Mouse (Mus musculus) MEL (cell line): ENCODE results near the gene Nectin2. TPM values are rescaled to one million over a fixed set of nuclear protein-coding genes. Genes with fewer than 3 reads are reported as not detected.

ENCODE experiments used
- DNase-seq: peaks from one replicate; pipeline ENCODE4 v3.0.0; 2011; ENCODE audit warnings: low read depth, low spot score
- H3K27ac ChIP-seq: 2 replicates; pipeline ENCODE4 v1.5.1; 2012; ENCODE audit warnings: low read depth, mild to moderate bottlenecking, control low read depth, low read length, moderate library complexity; ENCODE audit not compliant: control insufficient read depth
- H3K27me3 ChIP-seq, 2 experiments: fragments of 150-350 bp in 1 of 2; sonication (generic) in 1 of 2; 2 replicates each; pipeline ENCODE4 v1.6.1; 2012; ENCODE audit warnings: low read length in 2 of 2, mild to moderate bottlenecking in 2 of 2, improper control_type of control experiment in 1 of 2, moderate library complexity in 1 of 2; ENCODE audit not compliant: insufficient read depth in 2 of 2, control insufficient read depth in 1 of 2
- H3K36me3 ChIP-seq, 2 experiments: 2 replicates each; pipeline ENCODE4 v1.6.1; 2012 to 2014; ENCODE audit warnings: low read length in 2 of 2, improper control_type of control experiment in 1 of 2, inconsistent platforms in 1 of 2, mild to moderate bottlenecking in 1 of 2; ENCODE audit not compliant: insufficient read depth in 2 of 2, control insufficient read depth in 1 of 2
- H3K4me1 ChIP-seq, 2 experiments: fragments of 150-350 bp in 1 of 2; sonication (generic) in 1 of 2; 2 replicates each; pipeline ENCODE4 v1.6.1; 2012; ENCODE audit warnings: low read length in 2 of 2, improper control_type of control experiment in 1 of 2, mild to moderate bottlenecking in 1 of 2; ENCODE audit not compliant: insufficient read depth in 2 of 2, control insufficient read depth in 1 of 2
- H3K4me3 ChIP-seq, 2 experiments: fragments of 150-350 bp in 1 of 2; sonication (generic) in 1 of 2; 2 replicates each; pipeline ENCODE4 v1.5.1; 2012; ENCODE audit warnings: low read depth in 2 of 2, low read length in 2 of 2, mild to moderate bottlenecking in 2 of 2, moderate library complexity in 2 of 2, control low read depth in 1 of 2, improper control_type of control experiment in 1 of 2; ENCODE audit not compliant: control insufficient read depth in 1 of 2, insufficient read depth in 1 of 2
- H3K79me2 ChIP-seq: 2 replicates; pipeline ENCODE4 v1.6.1; 2012; ENCODE audit warnings: mild to moderate bottlenecking, low read length, moderate library complexity; ENCODE audit not compliant: control insufficient read depth, poor library complexity, insufficient read depth
- H3K9ac ChIP-seq: 2 replicates; pipeline ENCODE4 v1.6.1; 2012; ENCODE audit warnings: low read depth, mild to moderate bottlenecking, control low read depth, low read length, moderate library complexity; ENCODE audit not compliant: control insufficient read depth, poor library complexity, severe bottlenecking
- H3K9me3 ChIP-seq: fragments of 150-350 bp; sonication (generic); replicated peaks from 2 replicates; pipeline ENCODE4 v1.6.1; 2012; ENCODE audit warnings: mild to moderate bottlenecking, low read length, improper control_type of control experiment, moderate library complexity; ENCODE audit not compliant: insufficient read depth
- BHLHE40 ChIP-seq: IDR thresholded peaks from 2 replicates; pipeline ENCODE4 v1.6.1; 2012; ENCODE audit warnings: low read depth, mild to moderate bottlenecking, inconsistent platforms, low read length, improper control_type of control experiment, borderline replicate concordance
- CHD1 ChIP-seq: IDR thresholded peaks from 2 replicates; pipeline ENCODE4 v1.6.1; 2012; ENCODE audit warnings: low read depth, mild to moderate bottlenecking, inconsistent platforms, low read length, improper control_type of control experiment
- CTCF ChIP-seq, 3 experiments: IDR thresholded peaks in 2 of 3; conservative IDR thresholded peaks in 1 of 3; 2 replicates each; pipeline ENCODE4 v1.5.1; 2011 to 2012; ENCODE audit warnings: low read length in 3 of 3, low read depth in 2 of 3, mild to moderate bottlenecking in 2 of 3, improper control_type of control experiment in 1 of 3, inconsistent platforms in 1 of 3, mixed read lengths in 1 of 3, moderate library complexity in 1 of 3; ENCODE audit not compliant: control insufficient read depth in 1 of 3, insufficient read depth in 1 of 3, poor library complexity in 1 of 3, severe bottlenecking in 1 of 3
- ELF1 ChIP-seq: IDR thresholded peaks from 2 replicates; pipeline ENCODE4 v1.6.1; 2014; ENCODE audit warnings: low read depth, mild to moderate bottlenecking, inconsistent platforms, low read length, improper control_type of control experiment, moderate library complexity
- EP300 ChIP-seq, 2 experiments: IDR thresholded peaks; 2 replicates each; pipeline ENCODE4 v1.6.1; 2011; ENCODE audit warnings: improper control_type of control experiment in 2 of 2, low read length in 2 of 2, low read depth in 1 of 2, mild to moderate bottlenecking in 1 of 2
- GATA1 ChIP-seq: IDR thresholded peaks from 2 replicates; pipeline ENCODE4 v1.6.1; 2011; ENCODE audit warnings: low read depth, low read length, improper control_type of control experiment
- JUND ChIP-seq: IDR thresholded peaks from 2 replicates; pipeline ENCODE4 v1.6.1; 2011; ENCODE audit warnings: low read depth, mild to moderate bottlenecking, improper control_type of control experiment, low read length
- MAFK ChIP-seq: IDR thresholded peaks from 2 replicates; pipeline ENCODE4 v1.6.1; 2011; ENCODE audit warnings: low read depth, mild to moderate bottlenecking, low read length, improper control_type of control experiment, borderline replicate concordance
- MAX ChIP-seq: IDR thresholded peaks from 2 replicates; pipeline ENCODE4 v1.6.1; 2011; ENCODE audit warnings: low read length, improper control_type of control experiment
- MAZ ChIP-seq: IDR thresholded peaks from 2 replicates; pipeline ENCODE4 v1.6.1; 2012; ENCODE audit warnings: low read depth, mild to moderate bottlenecking, inconsistent platforms, low read length, improper control_type of control experiment
- MYC ChIP-seq: IDR thresholded peaks from 2 replicates; pipeline ENCODE4 v1.6.1; 2011; ENCODE audit warnings: low read depth, mild to moderate bottlenecking, low read length, improper control_type of control experiment, moderate library complexity
- NELFE ChIP-seq: IDR thresholded peaks from 2 replicates; pipeline ENCODE4 v1.6.1; 2011; ENCODE audit warnings: low read depth, low read length, improper control_type of control experiment
- POLR2AphosphoS5 ChIP-seq: IDR thresholded peaks from 2 replicates; pipeline ENCODE4 v1.6.1; 2012; ENCODE audit warnings: low read depth, borderline replicate concordance, mild to moderate bottlenecking, inconsistent platforms, low read length, moderate library complexity, mixed read lengths
- RAD21 ChIP-seq: IDR thresholded peaks from 2 replicates; pipeline ENCODE4 v1.6.1; 2011; ENCODE audit warnings: mild to moderate bottlenecking, low read depth, low read length, improper control_type of control experiment
- RCOR1 ChIP-seq: IDR thresholded peaks from 2 replicates; pipeline ENCODE4 v1.6.1; 2012; ENCODE audit warnings: low read depth, mild to moderate bottlenecking, inconsistent platforms, low read length, improper control_type of control experiment
- SMC3 ChIP-seq: IDR thresholded peaks from 2 replicates; pipeline ENCODE4 v1.6.1; 2011; ENCODE audit warnings: low read depth, low read length, improper control_type of control experiment
- UBTF ChIP-seq: IDR thresholded peaks from 2 replicates; pipeline ENCODE4 v1.6.1; 2012; ENCODE audit warnings: low read depth, mild to moderate bottlenecking, inconsistent platforms, low read length, improper control_type of control experiment, moderate library complexity, borderline replicate concordance; ENCODE audit not compliant: insufficient read depth
- ZC3H11A ChIP-seq: IDR thresholded peaks from 2 replicates; pipeline ENCODE4 v1.6.1; 2012; ENCODE audit warnings: low read depth, mild to moderate bottlenecking, inconsistent platforms, low read length, improper control_type of control experiment
- ZKSCAN1 ChIP-seq: IDR thresholded peaks from 2 replicates; pipeline ENCODE4 v1.6.1; 2012; ENCODE audit warnings: low read depth, mild to moderate bottlenecking, inconsistent platforms, low read length, improper control_type of control experiment, moderate library complexity
- ZMIZ1 ChIP-seq: IDR thresholded peaks from 2 replicates; pipeline ENCODE4 v1.6.1; 2012; ENCODE audit warnings: low read depth, mild to moderate bottlenecking, inconsistent platforms, low read length, improper control_type of control experiment, moderate library complexity
- ZNF384 ChIP-seq: IDR thresholded peaks from 2 replicates; pipeline ENCODE4 v1.6.1; 2012; ENCODE audit warnings: low read depth, mild to moderate bottlenecking, inconsistent platforms, low read length, improper control_type of control experiment
- polyA plus RNA-seq, 2 experiments: library from polyadenylated mRNA; stranded (reverse) in 1 of 2; unstranded in 1 of 2; fragments of >175 nt in 1 of 2; fragments of >200 nt in 1 of 2; gene quantifications; 2 replicates each; pipeline versions ENCODE4 v1.2.1 to v1.2.4; 2012; ENCODE audit warnings: low replicate concordance in 2 of 2, low read depth in 1 of 2; ENCODE audit not compliant: insufficient read length in 2 of 2, insufficient read depth in 1 of 2, missing spikeins in 1 of 2
- total RNA-seq: library from RNA; depleted of rRNA; stranded (reverse); fragments of 300-350 nt; gene quantifications from 2 replicates; pipeline ENCODE4 v1.2.3, GENCODE M21; 2012

The Nectin2 gene
- total and polyA plus RNA-seq, 3 experiments: 6.9 to 25.6 TPM; not detected in 1

DNA sequence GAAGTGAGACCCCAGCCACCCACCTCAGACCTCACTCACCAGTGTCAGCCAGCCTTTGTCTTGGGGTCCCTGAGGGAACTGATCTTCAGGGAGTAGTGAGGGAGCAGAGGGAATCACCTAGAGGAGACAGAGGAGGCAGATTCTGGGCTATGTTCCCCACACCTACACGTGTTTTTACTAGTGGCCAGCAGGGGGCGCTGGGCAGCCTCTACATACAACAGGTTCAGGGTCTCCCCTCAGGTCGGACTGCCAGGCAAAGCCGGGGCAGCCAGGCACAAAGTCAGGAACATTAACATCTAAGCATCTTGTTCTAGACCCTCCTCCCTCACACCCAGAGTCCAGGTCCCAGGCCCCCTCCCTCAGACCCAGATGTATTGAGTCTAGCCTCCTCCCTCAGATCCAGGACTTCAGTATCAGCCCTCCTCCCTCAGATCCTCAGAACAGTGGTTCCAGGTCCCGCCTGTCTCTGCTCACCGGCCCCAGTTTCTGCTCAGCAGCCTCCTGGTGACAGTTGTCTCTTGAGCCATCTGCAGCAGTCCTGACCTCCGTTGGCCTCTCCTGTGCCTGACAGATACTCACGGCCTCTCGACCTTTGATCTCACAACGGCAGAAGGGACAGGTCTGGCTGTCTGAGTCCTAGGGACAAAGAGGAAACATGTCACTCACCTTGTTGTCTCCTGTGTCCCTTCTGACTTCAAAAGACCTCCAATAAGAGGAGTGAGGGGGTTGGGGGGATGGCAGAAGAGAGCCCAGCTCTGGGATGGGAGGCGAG is 34.7 kb upstream of the Nectin2 start:
- H3K4me1 ChIP-seq: no peaks in the 10 kb centered on the region
- no peaks in the 10 kb centered on the region for H3K36me3 ChIP-seq
- H3K9ac ChIP-seq: no peak overlapping the region
- no peak overlapping the region for H3K27ac ChIP-seq
- peak; percentile 63 for DNase-seq
- H3K9me3 ChIP-seq: no peaks in the 10 kb centered on the region
- peak; percentile 71 to 88 (median 78) for TF ChIP-seq CTCF (IDR thresholded peaks at IDR 0.05 in 2 of 3, conservative IDR thresholded peaks at IDR 0.05 in 1 of 3; ENCODE audit: control insufficient read depth in 1 of 3, insufficient read depth in 1 of 3, low read depth in 2 of 3, low read length in 3 of 3, poor library complexity in 1 of 3, severe bottlenecking in 1 of 3)
- no peak for TF ChIP-seq EP300 (IDR thresholded peaks at IDR 0.05; ENCODE audit: low read depth in 1 of 2, low read length in 2 of 2)
- TF ChIP-seq MYC: peak; percentile 65
- no peak for TF ChIP-seq ELF1
- TF ChIP-seq MAX: peak; percentile 50; the same call in 1 of the 2 replicates
- peak; percentile 7; the same call in 1 of the 2 replicates for TF ChIP-seq RAD21
- TF ChIP-seq SMC3: peak; percentile 45
- no peaks in the 10 kb centered on the region for H3K27me3 ChIP-seq
- H3K79me2 ChIP-seq: no peaks in the 10 kb centered on the region
- H3K4me3 ChIP-seq: no peak overlapping the region

DNA sequence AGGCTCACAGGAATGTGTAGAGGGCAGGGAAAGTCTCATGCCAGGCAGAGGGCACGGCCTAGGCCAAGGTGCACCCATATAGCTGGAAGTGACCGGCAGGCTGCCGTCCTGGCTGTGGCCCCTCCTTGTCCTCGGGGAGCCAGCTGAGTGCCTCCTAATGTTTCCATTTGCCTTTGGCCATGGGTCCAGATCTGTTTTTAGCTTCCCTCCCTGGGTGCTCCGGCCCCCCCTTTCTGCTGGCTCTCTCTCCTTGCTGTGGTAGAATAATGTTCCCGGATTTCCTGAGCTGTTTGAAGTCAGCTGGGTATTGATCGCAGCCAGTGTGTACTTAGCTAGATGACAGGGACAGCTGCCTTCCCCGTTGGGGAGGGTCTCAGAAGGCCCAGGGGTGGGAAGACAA is 33.3 kb upstream of the Nectin2 start:
- Histone ChIP-seq H3K9ac (no peak overlapping the region), H3K27me3 (no peaks in the 10 kb centered on the region), H3K36me3 (no peaks in the 10 kb centered on the region), H3K9me3 (no peaks in the 10 kb centered on the region), H3K4me3 (no peak overlapping the region), H3K4me1 (no peaks in the 10 kb centered on the region), H3K27ac (no peak overlapping the region), H3K79me2 (no peaks in the 10 kb centered on the region)
- no peak for DNase-seq
- no peak for TF ChIP-seq ZMIZ1
- no peak for TF ChIP-seq ZNF384
- TF ChIP-seq RAD21: no peak
- no peak for TF ChIP-seq MAFK
- TF ChIP-seq GATA1: no peak
- no peak for TF ChIP-seq UBTF
- no peak for TF ChIP-seq EP300 (IDR thresholded peaks at IDR 0.05; ENCODE audit: low read depth in 1 of 2, low read length in 2 of 2)
- TF ChIP-seq ZC3H11A: no peak
- TF ChIP-seq POLR2AphosphoS5: no peak
- TF ChIP-seq MAX: no peak
- no peak for TF ChIP-seq RCOR1
- TF ChIP-seq BHLHE40: no peak
- no peak for TF ChIP-seq ZKSCAN1
- TF ChIP-seq NELFE: no peak
- no peak for TF ChIP-seq JUND
- no peak for TF ChIP-seq CTCF (IDR thresholded peaks at IDR 0.05 in 2 of 3, conservative IDR thresholded peaks at IDR 0.05 in 1 of 3; ENCODE audit: control insufficient read depth in 1 of 3, insufficient read depth in 1 of 3, low read depth in 2 of 3, low read length in 3 of 3, poor library complexity in 1 of 3, severe bottlenecking in 1 of 3)
- no peak for TF ChIP-seq MAZ
- TF ChIP-seq CHD1: no peak
